Mouse (Mus musculus): ENCODE results near the gene Slc2a8. TPM values are rescaled to one million over a fixed set of nuclear protein-coding genes. Genes with fewer than 3 reads are reported as not detected.

Gene Slc2a8
- polyA plus RNA-seq, 1 experiment from 2014 or later, result 20.4 TPM

DNA sequence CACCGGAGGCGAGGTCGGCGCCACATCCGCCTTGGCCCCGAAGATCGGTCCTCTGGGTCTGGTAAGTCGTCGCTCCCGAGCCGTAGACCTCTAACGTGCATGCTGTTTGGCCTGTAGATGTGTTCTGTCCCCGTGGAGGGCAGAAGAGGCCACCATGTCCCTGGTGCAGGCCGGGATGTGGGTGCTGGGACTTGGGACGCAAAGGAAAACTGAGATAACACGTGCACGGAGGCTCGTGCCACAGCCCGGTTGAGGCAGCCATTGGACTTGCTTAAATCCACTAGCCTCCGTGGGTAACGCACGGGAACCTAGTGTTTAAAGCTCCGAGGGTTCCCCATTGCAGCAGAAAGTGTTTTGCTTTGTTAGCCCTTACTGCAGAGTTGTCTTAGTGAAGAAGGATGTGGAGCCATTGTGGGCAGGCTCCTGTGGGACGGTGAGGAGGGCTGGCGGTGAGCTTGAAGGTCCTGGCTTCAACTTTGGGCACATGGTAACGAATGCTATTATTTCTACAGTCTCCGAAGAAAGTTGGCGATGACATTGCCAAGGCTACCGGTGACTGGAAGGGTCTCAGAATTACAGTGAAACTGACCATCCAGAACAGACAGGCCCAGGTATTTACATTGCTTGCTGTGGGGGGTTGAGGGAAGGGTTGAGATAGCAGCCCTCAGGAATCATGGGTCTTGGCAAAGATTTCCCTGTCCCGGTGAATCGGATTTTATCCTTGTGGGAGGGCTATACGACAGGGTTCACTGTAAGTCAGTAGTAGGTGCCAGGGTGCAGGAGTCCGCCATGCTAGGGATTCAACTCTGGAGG lies 19.6 kb downstream of the Slc2a8 start:
- Histone ChIP-seq H3K4me1 (replicated peaks) (peaks cover 44% of the 10 kb centered on the region), H3K27ac (peak overlapping the region; percentile 81), H3K9me3 (replicated peaks) (no peaks in the 10 kb centered on the region), H3K9ac (peak overlapping the region; percentile 74), H3K4me2 (peak overlapping the region; percentile 75), H3K27me3 (no peaks in the 10 kb centered on the region), H3K36me3 (peaks cover 21% of the 10 kb centered on the region), H3K4me3 (peak overlapping the region; percentile 80)
- whole genome bisulfite sequencing, result 1% methylated on average over 33 of the region's 33 CpGs
- ATAC-seq (replicated peaks; ENCODE audit: insufficient number of reproducible peaks, insufficient read depth, low FRiP score, low read depth), result no peak

- WGBS, result 3% methylated on average over 55 of the region's 55 CpGs
- peak within 1 kb of the TSS; percentile 75 for H3K4me2 ChIP-seq
- ATAC-seq (replicated peaks; ENCODE audit: insufficient number of reproducible peaks, insufficient read depth, low FRiP score, low read depth), result peak; percentile 88
- H3K9me3 ChIP-seq (replicated peaks), result no peaks in the 10 kb centered on the region
- peak within 1 kb of the TSS; percentile 74 for H3K9ac ChIP-seq
- peak within 1 kb of the TSS; percentile 80 for H3K4me3 ChIP-seq
- no peaks in the 10 kb centered on the region for H3K27me3 ChIP-seq
- H3K4me1 ChIP-seq (replicated peaks), result peaks cover 42% of the 10 kb centered on the region
- H3K27ac ChIP-seq, result peak within 1 kb of the TSS; percentile 81
- peaks cover 29% of the 10 kb centered on the region for H3K36me3 ChIP-seq
Observed at GRCm38 (mm10) chr2:32961192-32961995, 20.5 kb downstream of the Slc2a8 start, which contains the start of the genes Rpl12 and Lrsam1. Gene Rpl12 (plus strand): TSS chr2:32961559. Gene Lrsam1 (minus strand): TSS chr2:32961614.

DNA sequence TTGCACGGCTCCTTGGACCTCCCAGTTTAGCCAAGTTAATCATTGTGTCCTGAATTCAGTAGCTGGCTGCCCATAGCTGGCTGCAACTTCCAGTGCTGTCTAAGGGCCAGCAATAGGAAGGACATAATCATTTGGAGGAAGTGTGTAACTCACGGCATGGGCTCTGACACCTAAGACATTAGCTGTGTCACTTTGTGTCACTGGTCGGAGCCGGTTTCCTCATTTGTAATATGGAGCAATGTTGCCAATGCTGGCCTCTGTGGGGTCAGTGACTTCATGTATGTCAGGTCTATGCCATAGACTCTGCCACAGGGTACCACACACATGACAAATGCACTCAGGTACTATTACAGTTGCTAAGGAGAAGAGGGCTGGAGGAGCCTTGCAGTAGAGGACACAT lies 21.6 kb downstream of the Slc2a8 start:
- Histone ChIP-seq H3K4me1 (replicated peaks) (peaks cover 33% of the 10 kb centered on the region), H3K4me2 (peak overlapping the region; percentile 75), H3K4me3 (peak overlapping the region; percentile 80), H3K9me3 (replicated peaks) (no peaks in the 10 kb centered on the region), H3K9ac (peak overlapping the region; percentile 74; the same call in 1 of the 2 replicates), H3K27me3 (no peaks in the 10 kb centered on the region), H3K36me3 (peaks cover 29% of the 10 kb centered on the region), H3K27ac (no peak overlapping the region)
- WGBS, result 85% methylated on average over 4 of the region's 4 CpGs
- ATAC-seq (replicated peaks; ENCODE audit: insufficient number of reproducible peaks, insufficient read depth, low FRiP score, low read depth), result no peak

- H3K36me3 ChIP-seq, result peaks cover 28% of the 10 kb centered on the region
- WGBS, result 46% methylated on average over 8 of the region's 8 CpGs
- H3K9me3 ChIP-seq (replicated peaks), result no peaks in the 10 kb centered on the region
- H3K27me3 ChIP-seq, result no peaks in the 10 kb centered on the region
- H3K9ac ChIP-seq, result no peak overlapping the region
- ATAC-seq (replicated peaks; ENCODE audit: insufficient number of reproducible peaks, insufficient read depth, low FRiP score, low read depth), result no peak
- H3K4me3 ChIP-seq, result no peak overlapping the region
- no peak overlapping the region for H3K27ac ChIP-seq
- H3K4me1 ChIP-seq (replicated peaks), result peaks cover 6% of the 10 kb centered on the region
- H3K4me2 ChIP-seq, result no peak overlapping the region
Observed at GRCm38 (mm10) chr2:32957344-32957743, 24.5 kb downstream of the Slc2a8 start.

- 89% methylated on average over 2 of the region's 2 CpGs for WGBS
Observed at GRCm38 (mm10) chr2:32954581-32954980, 27.3 kb downstream of the Slc2a8 start.

GRCm38 (mm10) chr2:32947454-32947853 lies 34.4 kb downstream of the Slc2a8 start:
- H3K4me1 ChIP-seq (replicated peaks), result no peaks in the 10 kb centered on the region
- WGBS, result 85% methylated on average over 11 of the region's 11 CpGs
- peaks cover 48% of the 10 kb centered on the region; the same call in 1 of the 2 replicates for H3K36me3 ChIP-seq
- H3K4me3 ChIP-seq, result no peak overlapping the region
- H3K4me2 ChIP-seq, result no peak overlapping the region
- H3K9me3 ChIP-seq (replicated peaks), result no peaks in the 10 kb centered on the region
- H3K9ac ChIP-seq, result no peak overlapping the region
- no peaks in the 10 kb centered on the region for H3K27me3 ChIP-seq
- no peak overlapping the region for H3K27ac ChIP-seq
- no peak for ATAC-seq (replicated peaks; ENCODE audit: insufficient number of reproducible peaks, insufficient read depth, low FRiP score, low read depth)

More at GRCm38 (mm10) chr2:32954581-32954980, 27.3 kb downstream of the Slc2a8 start:
- no peaks in the 10 kb centered on the region for H3K9me3 ChIP-seq (replicated peaks)
- no peak for ATAC-seq (replicated peaks; ENCODE audit: insufficient number of reproducible peaks, insufficient read depth, low FRiP score, low read depth)
- H3K27me3 ChIP-seq, result no peaks in the 10 kb centered on the region
- no peak overlapping the region for H3K9ac ChIP-seq
- H3K4me1 ChIP-seq (replicated peaks), result no peaks in the 10 kb centered on the region
- no peak overlapping the region for H3K4me3 ChIP-seq
- H3K36me3 ChIP-seq, result peaks cover 44% of the 10 kb centered on the region
- H3K4me2 ChIP-seq, result no peak overlapping the region
- H3K27ac ChIP-seq, result no peak overlapping the region

DNA sequence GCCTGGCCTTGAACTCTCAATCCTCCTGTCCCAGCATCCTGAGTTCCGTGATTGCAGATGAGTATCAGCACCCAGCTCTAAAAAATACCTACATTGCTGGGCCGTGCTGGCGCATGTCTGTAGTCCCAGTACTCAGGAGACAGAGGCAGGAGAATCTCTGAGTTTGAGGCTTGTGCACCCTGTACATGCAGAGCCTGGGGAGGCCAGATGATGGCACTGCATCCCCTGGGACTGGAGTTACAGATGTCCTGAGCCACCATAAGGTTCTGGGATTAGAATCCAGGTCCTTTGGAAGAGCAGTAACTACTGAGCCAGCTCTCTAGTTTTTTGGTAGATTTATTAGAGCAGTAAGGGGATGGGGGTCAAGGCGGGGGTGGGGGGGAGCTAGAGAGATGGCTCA lies 41.4 kb downstream of the Slc2a8 start:
- H3K4me3 ChIP-seq, result no peak overlapping the region
- WGBS, result 95% methylated on average over 4 of the region's 4 CpGs

DNA sequence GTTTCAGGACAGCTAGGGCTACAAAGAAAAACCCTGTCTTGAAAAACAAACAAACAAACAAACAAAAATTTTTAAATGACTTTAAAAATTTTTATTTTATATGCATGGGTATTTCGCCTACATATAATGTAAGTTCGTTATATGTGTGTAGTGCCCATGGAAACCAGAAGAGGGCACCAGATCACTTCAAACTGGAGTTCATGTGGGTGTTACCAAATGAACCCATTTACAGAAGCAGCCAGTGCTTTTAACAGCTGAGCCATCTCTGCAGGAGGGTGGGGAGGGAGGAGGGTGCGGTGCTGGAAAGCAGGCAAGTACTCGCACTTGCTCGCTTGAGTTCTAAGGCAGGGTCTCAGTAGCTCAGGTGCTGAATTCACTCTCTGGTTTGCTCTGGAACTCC lies 42.5 kb downstream of the Slc2a8 start:
- Histone ChIP-seq H3K9me3 (replicated peaks) (no peaks in the 10 kb centered on the region), H3K4me2 (no peak overlapping the region), H3K27me3 (no peaks in the 10 kb centered on the region), H3K4me3 (no peak overlapping the region), H3K9ac (no peak overlapping the region), H3K4me1 (replicated peaks) (no peaks in the 10 kb centered on the region), H3K36me3 (peaks cover 38% of the 10 kb centered on the region), H3K27ac (no peak overlapping the region)
- 70% methylated on average over 5 of the region's 5 CpGs for WGBS
- no peak for ATAC-seq (replicated peaks; ENCODE audit: insufficient number of reproducible peaks, insufficient read depth, low FRiP score, low read depth)

More for the DNA sequence above, 41.4 kb downstream of the Slc2a8 start:
- peaks cover 41% of the 10 kb centered on the region for H3K36me3 ChIP-seq
- ATAC-seq (replicated peaks; ENCODE audit: insufficient number of reproducible peaks, insufficient read depth, low FRiP score, low read depth), result no peak
- H3K4me2 ChIP-seq, result no peak overlapping the region
- H3K4me1 ChIP-seq (replicated peaks), result no peaks in the 10 kb centered on the region
- no peaks in the 10 kb centered on the region for H3K9me3 ChIP-seq (replicated peaks)
- H3K27ac ChIP-seq, result no peak overlapping the region
- no peak overlapping the region for H3K9ac ChIP-seq
- H3K27me3 ChIP-seq, result no peaks in the 10 kb centered on the region

- no peak for ATAC-seq (replicated peaks; ENCODE audit: insufficient number of reproducible peaks, insufficient read depth, low FRiP score, low read depth)
- H3K36me3 ChIP-seq, result peaks cover 36% of the 10 kb centered on the region
- no peaks in the 10 kb centered on the region for H3K9me3 ChIP-seq (replicated peaks)
- no peaks in the 10 kb centered on the region for H3K27me3 ChIP-seq
- no peak overlapping the region for H3K4me3 ChIP-seq
- H3K4me2 ChIP-seq, result no peak overlapping the region
- H3K4me1 ChIP-seq (replicated peaks), result no peaks in the 10 kb centered on the region
- no peak overlapping the region for H3K9ac ChIP-seq
- H3K27ac ChIP-seq, result no peak overlapping the region
- WGBS, result 83% methylated on average over 5 of the region's 5 CpGs
Observed at GRCm38 (mm10) chr2:32938741-32939140, 43.1 kb downstream of the Slc2a8 start.

DNA sequence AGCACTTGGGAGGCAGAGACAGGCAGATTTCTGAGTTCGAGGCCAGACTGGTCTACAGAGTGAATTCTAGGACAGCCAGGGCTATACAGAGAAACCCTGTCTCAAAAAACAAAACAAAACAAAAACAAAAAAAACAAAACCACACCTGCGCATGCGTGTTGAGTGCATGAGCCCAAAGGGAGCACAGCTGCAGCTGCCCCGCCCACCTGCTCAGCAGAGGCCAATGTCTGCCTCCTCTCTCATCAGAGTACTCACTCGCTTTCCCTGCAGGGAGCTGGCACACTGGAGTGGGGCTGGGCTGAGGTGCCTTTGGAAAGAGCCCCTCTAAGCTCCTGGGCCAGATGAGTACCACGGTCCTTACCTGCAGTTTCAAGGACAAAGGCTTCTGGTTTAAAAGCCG lies 50.2 kb downstream of the Slc2a8 start:
- 80% methylated on average over 7 of the region's 7 CpGs for WGBS
- H3K4me2 ChIP-seq, result no peak overlapping the region
- no peaks in the 10 kb centered on the region for H3K9me3 ChIP-seq (replicated peaks)
- H3K9ac ChIP-seq, result no peak overlapping the region
- peaks cover 3% of the 10 kb centered on the region for H3K4me1 ChIP-seq (replicated peaks)
- H3K27ac ChIP-seq, result no peak overlapping the region
- ATAC-seq (replicated peaks; ENCODE audit: insufficient number of reproducible peaks, insufficient read depth, low FRiP score, low read depth), result no peak
- H3K4me3 ChIP-seq, result no peak overlapping the region
- H3K27me3 ChIP-seq, result no peaks in the 10 kb centered on the region
- peaks cover 17% of the 10 kb centered on the region; the same call in 1 of the 2 replicates for H3K36me3 ChIP-seq
